Mouse (Mus musculus): Measurements from ENCODE around the gene Fam241b.

Gene Fam241b

DNA sequence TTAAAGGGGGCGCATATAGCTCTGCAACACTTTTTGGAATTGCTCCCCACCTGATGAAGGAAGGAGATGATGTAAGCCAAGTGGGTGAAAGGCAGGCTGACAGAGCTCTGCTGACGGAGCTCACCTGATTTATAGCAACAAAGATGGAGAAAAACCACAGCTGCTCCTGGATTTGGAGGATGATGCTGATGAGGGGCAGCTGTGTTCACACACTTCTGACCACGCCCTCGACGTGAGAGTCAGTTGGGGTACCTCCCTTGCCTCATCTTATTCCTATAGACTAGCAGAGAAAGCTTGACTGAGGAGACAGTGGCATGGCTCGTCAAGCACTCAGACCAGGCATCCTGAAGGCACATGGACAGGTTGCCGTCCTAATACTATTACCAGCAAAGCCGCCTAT is at the start of gene Fam241b:
Gene Fam241b (minus strand): TSS at position 101 of the 400 bp plus-strand sequence.
- DNase-seq: no peak

DNA sequence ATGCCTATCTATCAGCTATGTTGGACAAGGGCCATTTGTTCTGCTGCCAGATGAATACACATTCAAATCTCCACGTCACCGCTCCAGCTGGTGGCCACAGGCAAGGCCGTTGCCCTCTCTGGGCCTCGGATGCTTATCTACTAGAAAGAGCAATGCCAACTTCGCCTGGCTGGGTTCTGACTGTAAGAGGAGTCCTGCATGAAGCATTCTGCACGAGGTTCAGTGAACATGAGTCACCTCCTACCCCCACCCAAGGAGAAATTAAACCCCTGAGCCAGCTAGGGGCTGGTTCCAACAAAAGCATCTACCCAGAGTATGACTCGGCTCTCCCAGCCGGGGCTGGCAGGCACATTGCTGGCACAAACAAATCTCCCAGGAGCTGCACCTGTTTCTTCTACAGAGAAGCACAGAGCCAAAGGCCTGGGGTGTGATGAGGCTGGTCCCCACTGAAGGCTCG is 49.0 kb upstream of the Fam241b start:
- DNase-seq: peak; percentile 94

DNA sequence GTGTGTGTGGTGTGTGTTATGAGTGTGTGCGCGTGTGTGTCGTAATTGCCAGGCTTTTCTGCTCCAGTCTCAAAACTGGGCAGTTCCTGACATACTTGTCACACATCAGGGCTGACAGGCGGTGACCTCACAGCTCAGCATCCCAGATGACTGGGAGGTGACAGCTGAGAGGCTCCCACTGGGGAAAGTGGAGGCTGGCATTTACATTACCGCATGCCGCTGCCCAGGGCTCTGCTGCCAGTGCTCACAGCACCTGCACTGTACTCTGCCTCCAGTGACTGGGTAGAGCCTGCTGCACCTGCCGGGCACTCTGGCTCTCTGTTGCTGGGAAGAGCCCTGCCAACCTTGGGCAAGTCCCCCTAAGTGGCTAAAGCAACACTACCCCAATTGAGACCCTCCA is 47.1 kb upstream of the Fam241b start:
- peak; percentile 33 for DNase-seq

DNA sequence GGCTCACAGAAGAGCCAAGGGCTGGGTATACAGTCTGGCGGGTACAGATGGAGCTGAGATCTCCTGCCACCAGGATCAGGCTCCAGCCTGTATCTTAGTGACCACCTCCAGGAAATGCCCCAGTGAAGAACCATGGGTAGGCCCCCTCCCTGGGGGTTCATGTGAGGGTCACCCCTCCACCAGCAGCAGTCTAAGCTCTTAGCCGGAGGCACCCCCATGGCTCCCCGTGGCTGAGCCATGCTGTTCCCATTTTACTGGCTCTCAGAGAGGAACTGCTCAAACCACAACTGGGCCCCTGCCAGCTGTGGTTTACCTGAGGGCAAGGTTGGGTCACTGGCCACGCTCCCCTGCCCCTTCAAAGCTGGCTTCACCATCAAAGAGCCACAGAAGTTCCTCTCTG is 46.2 kb upstream of the Fam241b start:
- DNase-seq: peak; percentile 37

DNA sequence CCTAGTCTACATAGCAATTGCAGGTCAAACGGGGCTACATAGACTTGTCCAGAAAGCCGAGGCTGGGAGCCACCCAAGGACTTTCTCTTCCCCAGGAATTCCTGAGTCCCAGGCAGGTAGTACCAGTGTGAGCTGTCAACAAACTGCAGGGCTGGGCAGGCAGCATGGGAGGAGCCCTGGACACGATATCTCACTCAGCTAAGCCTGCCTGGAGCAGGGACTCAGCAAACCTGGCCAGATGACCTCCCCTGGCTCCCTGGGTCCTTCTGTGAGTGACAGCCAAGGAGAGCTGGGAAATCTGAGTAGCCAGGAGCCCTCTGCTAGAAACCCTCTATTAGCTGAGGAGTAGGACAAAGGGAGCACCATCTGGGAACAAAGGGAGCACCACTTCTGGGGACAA is 45.6 kb upstream of the Fam241b start:
- no peak for DNase-seq

DNA sequence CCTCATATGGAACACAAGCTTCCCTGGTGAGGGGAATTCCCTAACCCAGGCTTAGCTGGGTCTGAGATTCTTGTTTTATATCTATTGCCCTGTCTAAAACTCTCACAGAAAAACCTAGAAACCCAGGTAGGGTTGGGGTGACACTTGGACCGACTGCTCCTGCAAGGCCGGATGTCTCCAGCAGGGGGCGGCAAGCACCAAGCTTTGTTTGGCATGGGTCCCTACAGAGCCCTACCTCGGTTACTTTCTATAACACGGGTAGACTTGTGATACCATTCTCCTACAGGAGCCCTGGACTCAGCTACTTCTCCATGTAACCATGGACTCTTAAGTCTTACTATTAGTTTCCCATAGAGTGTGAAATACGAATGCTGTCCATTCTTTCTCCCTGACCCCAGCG is 43.2 kb upstream of the Fam241b start:
- peak; percentile 74 for DNase-seq

DNA sequence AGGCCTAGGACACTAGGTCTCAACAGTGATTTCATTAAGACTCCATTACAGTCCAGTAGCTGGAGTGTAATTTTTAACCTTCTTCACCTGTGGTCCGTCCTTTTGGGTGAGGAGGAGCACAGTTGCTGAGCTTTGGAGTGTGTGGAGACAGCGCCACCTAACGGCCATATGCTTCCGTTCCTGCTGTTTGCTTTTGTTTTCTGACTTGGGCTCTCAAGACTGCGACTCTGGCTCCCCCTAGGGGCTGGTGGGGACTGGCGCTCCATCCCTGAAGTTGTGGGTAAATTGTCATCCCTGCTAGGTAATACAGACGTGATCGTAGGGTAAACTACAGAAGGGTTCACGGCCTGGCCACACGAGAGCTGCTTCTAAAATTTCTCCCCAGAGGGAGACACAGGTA is 39.3 kb upstream of the Fam241b start:
- DNase-seq: peak; percentile 95

DNA sequence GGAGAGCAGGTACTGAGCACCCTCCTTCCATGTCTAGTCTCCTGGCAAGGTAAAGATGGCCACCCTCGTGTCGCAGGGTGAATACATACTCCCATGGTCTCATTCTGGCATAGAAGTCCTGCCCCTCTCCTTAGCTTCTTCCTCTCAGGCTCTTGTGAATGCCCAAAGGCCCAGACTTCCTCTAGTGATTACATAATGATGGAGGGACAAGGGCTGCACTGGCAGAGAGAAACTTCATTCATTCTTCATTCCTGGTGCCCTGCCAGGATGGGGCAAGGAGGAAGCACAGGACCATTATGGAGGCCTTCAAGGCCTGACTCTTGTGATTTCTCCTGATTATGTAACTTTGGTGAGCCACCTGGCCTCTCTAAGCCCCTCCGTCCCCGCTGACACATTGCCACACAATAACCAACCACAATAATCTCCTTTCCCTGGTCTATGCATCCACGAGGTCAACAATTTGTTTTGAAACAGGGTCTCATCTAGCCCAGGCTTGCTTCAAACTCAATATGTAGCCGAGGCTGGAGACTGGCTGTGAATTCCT is 38.8 kb upstream of the Fam241b start:
- peak; percentile 51 for DNase-seq

DNA sequence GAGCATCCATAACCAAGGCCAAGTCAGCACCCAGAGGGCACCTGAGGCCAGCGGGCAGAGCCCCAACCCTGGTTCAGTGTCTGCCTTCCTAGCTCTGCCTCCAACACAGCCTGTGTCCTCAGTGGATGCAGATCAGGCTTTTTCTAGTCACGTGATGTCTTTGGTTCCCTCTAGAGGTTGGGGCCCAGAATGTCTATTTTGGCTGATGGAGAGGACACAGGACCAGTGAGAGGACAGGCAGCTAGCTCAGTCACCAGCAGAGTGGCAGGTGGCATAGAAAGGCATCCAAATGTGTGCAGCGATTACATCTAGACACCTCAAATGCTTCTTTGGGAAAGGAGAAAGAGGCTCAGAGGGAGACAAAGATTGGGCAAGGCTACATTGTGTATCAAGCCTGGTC is 38.0 kb upstream of the Fam241b start:
- DNase-seq: peak; percentile 86

DNA sequence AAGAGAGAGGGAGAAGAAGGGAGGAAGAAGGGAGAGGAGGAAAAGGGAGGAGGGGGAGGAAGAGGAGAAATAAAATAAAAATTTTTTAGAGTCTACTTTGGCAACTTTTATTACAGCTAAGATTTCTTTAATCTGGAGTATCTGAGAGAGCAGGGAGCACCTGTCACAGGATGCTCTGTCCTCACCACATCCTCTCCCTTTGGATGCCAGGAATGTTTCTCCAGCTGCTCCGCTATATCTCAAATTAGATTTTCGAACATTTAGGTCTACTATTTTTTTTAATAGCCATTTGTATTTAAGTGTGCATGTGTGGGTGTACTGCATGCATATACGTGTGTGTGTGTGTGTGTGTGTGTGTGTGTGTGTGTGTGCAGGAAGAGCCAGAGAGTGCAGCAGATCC is 36.2 kb upstream of the Fam241b start:
- no peak for DNase-seq

DNA sequence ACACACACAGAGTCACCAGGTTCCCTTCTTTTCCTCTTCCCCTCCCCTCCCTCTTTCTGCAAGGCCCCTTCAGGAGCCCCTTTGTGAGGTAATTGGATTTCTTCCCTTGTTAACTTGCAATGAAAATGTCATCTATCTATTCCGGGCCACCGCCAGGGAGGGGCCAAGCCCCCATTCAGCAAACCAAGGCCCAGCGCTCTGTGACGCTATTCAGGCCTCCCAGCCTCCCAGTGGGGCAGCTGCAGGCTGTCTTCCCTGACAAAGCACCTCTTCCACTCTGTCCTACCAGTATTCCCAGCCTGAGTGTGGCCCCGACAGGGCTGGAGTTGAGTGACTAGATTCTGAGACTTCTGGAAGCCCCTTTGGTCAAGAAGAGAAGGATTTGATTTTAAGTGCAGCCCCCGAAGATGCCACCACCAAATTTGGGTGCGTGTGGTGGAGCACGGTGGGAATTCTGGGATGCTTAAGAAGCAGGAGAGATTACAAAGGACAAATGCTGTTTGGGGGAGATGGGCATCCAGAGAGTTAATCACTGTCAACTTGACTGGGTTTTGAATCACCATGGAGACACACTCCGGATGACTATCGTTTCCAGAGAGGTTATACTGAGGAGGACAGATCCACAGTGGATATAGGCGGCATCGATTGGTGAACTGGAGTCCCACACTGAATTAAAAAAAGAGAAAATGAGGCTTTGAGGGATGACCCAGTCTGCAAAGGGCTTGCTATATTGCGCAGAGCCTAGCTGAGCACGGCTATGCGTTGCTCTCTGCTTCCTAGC is 31.0 kb upstream of the Fam241b start:
- DNase-seq: no peak

DNA sequence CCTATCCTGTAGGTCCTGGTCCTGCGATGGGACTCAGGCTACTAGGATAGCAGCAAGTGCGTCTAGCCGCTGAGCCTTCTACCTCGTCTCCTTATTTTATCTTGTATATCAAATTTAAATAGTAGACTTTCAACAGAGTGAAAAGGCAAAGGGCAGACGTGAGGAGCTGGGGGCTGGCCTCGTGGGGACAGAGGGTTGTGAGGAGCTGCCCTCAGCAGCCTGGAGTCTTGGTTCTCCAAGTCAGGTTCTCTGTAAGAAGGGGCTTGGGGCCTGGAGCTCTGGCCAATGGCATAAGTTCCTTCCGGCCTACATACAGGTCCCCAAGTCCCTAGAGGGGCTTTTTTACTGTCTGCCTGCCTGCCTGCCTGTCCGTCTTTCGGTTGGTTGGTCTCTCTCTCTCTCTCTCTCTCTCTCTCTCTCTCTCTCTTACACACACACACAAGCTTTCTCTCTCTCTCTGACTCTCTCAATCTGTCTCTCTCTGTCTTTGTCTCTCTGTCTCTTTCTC is 30.3 kb upstream of the Fam241b start:
- DNase-seq: no peak

DNA sequence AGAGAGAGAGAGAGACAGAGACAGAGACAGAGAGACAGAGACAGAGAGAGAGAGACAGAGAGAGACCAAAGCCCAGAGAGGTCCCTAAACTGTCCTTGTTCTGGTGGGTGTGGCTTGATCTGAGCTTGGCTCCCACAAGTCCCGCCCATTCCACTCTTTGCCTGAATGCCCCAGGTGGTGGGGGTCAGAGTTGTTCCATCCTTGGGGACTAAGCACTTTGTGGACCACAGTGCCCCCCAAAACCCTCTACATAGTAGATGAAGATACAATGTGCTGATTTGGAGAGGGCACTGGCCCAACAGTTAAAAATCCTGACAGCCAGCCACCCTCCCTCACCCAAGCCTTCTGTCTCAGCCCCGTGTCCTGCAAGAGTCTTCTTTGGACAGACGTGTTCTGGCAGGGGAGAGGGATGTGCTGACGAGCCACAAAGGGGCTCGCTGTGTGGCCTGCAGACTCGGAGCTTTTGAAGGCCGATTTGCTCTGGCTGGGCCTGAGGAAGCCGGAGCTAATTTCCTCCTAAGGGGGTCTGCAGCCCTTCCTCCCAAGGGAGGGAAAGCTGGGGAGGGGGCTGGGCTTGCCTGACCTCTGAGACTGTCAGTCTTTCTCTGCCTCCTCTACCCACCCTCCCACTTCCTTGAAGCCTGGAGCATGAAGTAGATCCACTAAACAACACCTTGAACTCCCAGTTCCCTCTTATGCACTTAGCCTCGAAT is 29.3 kb upstream of the Fam241b start:
- no peak for DNase-seq

DNA sequence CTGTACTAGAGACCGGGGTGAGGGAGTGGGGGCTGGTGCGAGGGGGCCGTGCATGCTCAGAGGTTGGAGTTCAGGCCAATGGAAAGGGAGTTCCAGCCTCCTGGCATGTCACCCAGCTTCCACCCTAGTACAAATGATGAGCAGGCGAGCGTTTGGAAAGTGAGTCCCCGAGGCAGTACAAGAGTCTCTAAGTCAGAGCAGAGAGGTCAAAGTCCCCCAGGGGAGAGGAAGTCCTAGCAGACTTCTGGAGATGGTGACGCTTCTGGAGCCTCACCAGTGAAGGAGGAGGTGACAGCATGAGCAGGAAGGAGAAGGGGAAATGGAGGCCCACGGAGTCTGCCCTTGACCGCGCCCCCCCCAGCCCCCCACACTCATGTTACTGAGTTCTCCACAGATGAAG is 18.7 kb upstream of the Fam241b start:
- no peak for DNase-seq

DNA sequence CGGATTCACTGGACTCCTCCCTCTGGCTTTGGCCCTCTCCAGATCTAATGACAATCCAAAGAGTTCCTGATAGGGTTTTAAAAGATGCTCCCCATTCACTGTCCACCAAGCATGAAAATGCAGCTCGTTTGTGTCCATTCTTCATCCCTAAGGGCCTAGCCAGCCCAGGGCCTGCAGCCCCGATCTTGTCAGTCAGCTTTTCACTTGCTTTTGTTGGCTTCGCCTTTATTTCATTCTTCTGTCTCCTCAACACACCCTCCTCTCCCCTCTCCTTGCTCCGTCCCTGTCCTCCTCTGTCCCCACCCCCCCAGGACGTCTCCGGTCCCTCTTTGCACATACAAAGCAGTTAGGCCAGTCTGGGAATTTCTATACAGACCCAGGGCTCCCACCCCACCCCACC is 6.2 kb upstream of the Fam241b start:
- no peak for DNase-seq

DNA sequence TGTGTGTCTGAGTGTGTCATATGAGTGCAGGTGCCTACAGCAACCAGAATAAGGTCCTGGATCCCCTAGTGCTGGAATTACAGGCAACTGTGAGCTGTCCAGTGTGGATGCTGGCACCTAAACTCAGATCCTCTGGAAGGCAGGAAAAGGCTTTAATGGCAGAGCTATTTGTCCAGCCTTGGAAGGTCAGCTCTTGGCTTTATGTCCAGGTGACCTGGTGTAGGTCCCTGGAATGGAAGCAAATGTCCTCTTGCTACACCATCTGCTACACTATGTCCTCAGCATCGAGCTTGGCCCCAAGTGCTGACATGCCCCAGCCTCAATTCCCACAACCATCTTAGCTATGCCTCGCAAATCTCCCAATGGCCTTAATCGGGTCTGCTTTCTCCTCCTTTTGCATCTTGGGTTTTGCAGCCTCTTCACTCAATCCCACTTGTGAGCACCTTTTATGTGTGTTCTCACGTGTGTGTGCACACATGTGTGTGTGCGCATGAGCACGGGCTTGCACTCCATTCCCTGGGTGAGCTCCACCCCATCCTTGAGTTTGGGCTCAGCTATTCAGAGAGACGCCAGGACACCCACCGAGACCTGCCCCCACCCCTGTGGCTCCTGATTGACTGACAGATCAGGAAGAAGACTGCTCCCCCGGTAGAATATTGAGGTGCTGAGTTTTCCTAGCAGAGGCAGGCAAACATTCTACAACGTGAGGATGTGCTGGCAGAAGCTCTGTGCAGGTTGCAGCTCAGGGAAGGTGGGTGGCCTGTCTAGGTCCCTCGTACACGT is 3.9 kb upstream of the Fam241b start:
- peak; percentile 46 for DNase-seq

DNA sequence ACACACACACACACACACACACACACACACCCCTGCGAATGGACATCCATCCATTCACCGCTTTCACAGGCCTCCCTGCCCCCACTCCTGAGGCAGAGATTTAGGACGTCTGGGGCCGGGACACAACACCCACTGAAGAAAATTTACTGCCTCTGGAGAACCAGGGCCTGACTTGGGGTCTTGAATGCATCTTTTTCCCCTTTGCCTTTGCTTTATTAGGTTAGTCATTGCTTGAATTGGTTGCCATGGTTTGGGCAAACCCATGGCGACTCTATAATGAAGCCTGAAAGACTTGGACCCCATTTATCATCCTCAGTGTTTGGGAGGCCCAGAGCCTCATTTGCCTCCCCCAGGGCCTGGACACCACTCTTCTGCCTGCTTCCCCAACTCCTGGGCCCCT is 2.2 kb upstream of the Fam241b start:
- no peak for DNase-seq

DNA sequence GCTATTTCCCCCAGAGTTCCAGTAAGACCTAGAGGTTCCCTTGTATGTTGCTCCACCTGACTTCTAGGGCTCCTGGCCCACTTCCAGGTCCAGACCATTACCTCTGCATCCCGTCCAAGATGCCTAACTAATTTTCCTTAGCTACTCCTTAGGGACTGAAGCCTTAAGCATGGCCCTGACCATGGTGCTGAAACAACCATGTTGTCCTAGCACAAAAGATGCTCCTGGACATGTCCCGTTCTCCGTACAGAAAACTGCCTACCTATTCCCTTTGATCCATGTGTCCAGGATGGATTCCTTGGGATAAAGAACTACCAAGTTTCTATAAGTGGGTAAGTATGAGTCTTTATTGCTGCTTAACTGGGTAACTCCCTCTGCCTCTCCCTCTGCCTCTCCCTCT is 5.7 kb downstream of the Fam241b start:
- no peak for DNase-seq

DNA sequence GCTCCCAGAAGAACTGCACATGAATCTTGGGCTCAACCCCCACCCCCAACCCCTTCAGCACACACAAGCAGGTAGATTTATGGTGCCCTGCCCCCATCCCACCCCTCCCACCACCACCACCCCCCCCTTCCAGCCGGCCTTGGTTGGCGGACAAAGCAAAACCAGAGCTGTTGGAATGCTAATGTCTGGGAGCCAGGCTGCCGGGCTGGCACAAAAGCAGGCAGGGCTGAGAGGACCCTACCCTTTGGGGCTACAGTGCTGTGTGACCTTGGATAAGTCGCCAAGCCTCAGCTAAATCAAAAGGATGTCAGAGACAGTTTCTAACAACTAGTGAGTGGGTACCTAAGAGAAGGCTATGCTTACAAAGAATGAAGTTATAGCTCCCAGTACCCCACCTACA is 6.6 kb downstream of the Fam241b start:
- DNase-seq: no peak

DNA sequence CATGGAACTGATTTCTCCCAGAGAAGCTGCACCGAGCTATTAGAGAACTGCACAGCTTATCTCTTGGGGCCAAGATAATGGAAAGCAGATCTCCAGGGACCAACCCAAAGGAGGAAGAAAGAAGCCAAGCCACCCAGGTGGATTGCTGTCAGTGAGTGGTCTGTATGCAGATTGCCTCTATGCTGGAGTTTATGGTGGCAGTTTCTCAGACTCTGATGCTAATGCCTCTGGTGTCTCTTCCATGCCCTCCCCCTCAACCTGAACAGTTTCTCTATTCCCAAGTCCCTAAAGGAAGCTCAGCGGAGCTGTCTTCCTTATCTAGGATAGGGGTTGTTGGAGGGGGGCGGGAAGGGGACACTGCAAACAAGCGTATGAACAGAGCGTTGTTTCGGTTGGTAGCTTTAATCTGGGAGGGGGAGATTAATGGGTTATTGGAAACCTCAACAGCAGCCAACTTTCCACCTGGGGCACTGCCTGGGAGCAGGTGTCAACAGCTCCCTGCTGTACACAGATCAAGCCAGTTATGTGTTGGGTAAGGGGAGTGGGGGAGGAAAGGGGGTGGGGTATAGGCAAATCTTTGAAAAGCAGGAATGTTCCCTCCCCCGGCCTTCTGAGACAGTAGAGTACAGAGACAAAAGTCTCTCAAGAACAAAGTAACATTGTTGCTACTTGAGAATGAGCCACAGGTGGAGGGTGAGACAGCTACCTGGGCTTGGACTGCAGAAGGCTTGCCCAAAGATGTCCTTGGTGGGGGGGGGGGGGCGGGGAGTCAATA is 7.8 kb downstream of the Fam241b start:
- DNase-seq: no peak

DNA sequence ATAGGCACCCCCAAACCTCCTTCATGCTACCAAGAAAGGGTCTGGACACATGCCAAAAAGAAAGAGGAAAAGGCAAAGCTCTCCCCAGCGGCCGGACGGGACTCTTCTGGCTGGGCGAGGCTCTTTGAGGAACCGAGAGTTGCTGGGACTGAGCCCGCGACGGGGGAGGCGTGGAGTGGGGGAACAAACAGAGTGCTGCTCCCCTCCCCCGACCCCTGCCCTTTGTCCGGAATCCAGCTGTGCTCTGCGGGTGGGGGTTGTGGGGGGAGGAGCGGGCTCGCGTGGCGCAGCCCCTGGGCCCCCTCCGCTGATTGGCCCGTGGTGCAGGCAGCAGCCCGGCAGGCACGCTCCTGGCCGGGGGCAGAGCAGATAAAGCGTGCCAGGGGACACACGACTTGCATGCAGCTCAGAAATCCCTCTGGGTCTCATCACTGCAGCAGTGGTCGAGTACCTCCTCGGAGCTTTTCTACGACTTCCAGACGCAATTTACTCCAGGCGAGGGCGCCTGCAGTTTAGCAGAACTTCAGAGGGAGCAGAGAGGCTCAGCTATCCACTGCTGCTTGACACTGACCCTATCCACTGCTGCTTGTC is 10.9 kb downstream of the Fam241b start, which contains the start of gene Neurog3:
Gene Neurog3 (plus strand): TSS at position 400 of the 591 bp plus-strand sequence.
- DNase-seq: no peak

Data from cerebellum, adult 9-11 months (tissue).